Mouse (Mus musculus) gastrocnemius, adult 18-20 months (tissue): ENCODE measurements around the gene Mcoln3. TPM values are rescaled to one million over a fixed set of nuclear protein-coding genes. Genes with fewer than 3 reads are reported as not detected.

Experiments used
- DNase-seq: peaks from one replicate; pipeline ENCODE4 v3.0.0; 2021; ENCODE audit warnings: low spot score
- total RNA-seq, 2 experiments: library from RNA; stranded (reverse); gene quantifications; 2 replicates each; pipeline ENCODE4 v1.2.3; 2021

The Mcoln3 gene
- total RNA-seq, 2 experiments from 2014 or later = not detected

DNA sequence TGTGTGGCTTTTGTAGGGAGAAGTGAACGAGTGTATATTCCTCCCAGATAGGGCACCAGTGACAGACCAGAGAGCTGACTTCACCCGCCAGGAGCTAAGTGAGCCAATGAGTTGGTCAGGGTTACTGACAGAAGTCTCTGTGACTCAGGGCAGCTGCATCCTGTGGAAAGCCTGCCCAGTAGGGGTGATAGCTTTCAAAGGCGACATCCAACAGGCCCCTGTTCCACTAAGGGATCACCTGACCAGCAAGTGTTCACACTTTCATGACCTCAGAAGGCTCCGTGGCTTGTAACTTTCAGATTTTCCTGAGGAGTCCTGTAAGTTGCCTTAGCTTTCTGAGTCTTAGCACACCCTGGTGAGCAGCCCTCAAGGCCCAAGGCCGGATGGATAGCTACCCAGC is 55.8 kb downstream of the Mcoln3 start:
- no peak for DNase-seq

DNA sequence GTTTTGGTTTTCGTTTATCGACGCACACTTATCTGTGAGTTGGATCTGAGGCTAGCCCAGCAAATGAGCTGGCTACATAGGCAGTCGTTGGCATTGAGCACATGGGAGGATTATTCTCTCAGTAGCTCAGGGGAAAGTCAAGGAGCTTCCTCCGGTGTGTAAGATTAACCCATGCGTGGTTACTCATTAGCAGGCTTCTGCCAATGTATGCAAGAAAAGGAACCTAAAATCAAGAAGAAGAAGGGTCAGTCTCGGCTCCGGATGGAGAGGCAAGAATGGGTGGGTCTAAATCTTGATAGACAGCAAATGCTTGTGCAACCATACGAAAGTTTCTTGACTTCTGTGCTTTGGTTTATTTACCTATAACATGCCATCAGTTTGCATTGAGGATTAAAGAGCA is 57.0 kb downstream of the Mcoln3 start:
- DNase-seq = no peak

DNA sequence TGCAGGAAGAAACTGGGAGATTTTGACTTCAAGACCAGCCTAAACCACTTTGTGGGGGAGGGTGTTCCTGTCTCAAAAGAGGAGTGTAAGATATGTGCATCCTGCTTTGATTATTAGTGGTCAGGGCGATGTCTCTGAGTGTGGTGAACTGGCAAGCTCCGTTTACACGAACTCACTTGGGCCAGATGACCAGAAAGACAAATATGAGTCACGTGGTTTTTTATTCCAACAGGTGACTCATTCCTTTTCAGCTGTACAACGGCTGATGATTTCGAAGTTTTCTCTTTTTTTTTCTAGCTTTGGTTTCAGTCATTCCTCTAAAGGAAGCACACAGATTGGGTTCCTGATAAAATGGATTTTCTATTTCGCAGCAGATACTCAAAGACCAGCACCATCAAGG is 60.0 kb downstream of the Mcoln3 start:
- no peak for DNase-seq

DNA sequence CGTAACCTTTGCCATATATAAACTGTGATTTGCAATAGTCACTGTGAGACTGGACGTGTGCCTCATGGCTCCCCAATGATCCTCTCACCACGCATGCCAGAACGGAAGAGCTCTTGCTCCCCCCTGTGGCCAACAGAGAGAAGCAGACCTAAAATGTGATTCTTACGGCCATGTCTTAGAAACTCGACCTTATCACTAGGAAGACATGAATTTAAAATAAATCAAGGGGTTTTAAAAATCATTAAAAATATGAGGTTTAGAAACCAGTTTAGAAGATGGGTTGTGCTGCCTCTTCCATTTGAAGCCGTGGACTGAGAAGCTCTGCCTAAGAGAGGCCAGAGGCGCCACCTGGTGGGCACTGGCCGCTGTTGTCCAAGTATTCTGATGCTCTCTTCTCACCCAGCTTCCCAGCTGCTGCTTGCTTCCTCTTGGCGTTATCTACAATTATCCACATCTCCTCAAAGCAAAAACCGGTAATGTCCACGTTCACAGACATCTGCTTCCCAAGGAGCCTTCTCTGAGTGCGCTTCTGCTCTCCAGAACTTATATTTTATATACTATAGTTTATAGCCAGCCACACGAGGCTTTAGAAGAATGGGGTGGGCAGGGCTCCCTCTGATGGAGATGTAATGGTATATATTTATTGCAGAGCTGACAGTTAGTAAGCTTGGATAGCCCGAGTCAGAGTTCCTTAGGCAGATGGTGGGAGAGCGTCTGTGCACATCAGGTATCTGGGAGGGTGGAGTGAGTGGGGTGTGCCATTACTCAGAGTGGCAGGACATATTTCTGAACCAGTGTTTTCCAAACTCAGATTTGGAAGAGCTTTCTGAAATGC is 60.7 kb downstream of the Mcoln3 start:
- peak; percentile 68 for DNase-seq

DNA sequence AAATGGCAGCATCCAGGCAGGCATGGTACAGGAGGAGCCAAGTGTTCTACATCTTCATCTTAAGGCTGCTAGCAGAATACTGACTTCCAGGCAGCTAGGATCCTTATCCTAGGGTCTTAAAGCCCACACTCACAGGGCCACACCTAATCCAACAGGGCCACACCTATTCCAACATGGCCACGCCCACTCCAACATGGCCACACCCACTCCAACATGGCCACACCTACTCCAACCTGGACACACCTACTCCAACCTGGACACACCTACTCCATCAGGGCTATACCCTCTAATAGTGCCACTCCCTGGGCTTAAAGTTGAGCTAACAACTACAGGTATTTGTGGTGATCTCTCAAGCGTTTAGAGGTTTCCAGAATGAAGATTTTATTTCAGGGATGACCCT is 63.1 kb downstream of the Mcoln3 start:
- DNase-seq = no peak

DNA sequence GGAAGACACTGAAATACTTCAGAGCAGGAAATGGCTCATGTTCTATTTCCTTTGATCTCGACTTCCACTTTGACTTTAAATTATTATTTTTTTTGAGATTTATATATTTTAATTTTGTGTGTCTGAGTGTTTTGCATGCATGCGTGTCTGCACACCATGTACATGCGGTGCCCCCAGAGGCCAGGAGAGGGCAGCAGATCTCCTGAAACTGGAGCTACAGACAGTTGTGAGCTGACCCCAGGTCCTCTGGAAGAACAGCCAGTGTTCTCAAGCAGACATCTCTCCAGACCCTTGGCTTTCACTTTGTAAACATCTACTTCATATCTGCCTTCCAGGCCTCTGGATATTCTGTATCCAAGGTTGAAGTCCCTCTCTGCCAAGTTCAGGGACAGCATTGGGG is 63.7 kb downstream of the Mcoln3 start:
- peak; percentile 21 for DNase-seq

DNA sequence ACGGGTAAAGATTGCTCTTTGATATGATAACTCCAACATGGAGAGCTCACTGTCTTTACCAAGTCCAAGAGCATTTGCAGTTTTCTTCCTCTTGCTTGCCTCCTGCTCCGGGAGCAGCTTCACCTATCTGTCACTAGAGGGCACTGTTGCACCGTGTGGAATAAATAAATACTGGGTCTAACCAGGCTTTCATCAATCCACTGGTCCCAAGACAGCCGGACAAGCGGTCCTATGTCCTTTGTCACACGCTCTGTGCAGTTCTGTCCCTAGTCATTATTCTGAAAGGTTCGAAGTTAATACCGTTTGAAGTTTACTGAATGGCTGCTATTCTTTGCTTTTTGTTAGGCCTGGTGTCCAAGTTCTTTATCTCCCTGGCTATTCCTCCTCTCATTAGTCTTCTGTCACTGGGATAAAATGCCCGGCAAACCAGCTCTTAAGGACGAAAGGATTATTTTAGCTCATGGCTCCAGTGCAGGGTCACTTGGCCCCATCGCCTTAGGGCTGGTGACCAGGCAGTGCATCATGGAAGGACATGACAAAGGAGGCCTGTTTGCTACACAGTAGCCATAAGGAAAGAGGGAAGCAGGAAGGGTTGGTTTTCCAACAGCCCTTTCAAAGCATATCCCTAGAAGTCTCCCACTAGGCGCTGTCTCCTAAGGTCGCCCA is 67.9 kb downstream of the Mcoln3 start:
- peak; percentile 52 for DNase-seq

DNA sequence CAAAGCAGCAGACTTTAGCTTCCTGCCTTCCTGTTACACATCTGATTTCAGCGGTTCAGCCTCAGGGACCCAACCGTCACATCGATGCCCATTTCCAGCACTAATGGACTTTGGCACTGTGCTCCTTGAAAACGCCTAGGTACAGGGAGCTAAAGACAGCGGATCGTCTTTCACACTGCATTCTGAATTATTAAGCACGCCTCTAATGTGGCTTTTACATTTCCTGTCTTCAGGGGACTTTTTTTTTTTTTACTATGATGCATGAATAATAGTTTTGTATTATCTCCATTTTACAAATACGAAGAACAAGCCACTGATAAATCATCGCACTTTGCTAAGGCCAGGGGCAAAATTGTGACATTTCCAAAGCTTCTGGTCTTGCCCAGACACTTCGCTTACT is 68.8 kb downstream of the Mcoln3 start:
- DNase-seq = no peak

DNA sequence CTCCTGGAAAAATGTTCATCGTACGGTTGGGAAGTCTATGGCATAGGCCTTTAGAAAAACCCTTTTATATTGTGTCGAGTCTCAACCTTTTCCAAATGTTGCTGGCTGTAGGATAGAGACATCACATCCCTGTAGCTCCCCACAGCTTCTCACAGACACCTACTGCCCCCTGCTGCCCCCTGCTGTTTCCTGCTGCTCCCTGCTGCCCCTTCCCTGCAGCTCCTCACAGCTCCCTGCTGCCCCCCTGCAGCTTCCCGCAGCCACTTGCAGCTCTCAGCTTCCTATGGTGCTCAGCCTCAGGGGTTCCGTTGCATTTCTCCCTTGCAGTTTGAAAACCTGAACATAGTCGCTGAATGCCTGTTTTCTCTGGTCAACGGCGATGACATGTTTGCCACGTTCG is 72.7 kb downstream of the Mcoln3 start:
- no peak for DNase-seq

Other genes with a start within 250 kb of the Mcoln3 start
- gene Bcl10, start 194.6 kb upstream of the Mcoln3 start, total RNA-seq = 1 to 10 TPM; 9.4 to 9.7 TPM
- 10 to 100 TPM; 17.3 to 19.5 TPM for gene 2410004B18Rik, start 179.4 kb upstream of the Mcoln3 start, total RNA-seq
- gene Syde2, start 129.6 kb upstream of the Mcoln3 start, total RNA-seq = under 1 TPM; 0.73 to 0.93 TPM
- not detected for gene Wdr63, start 9.3 kb upstream of the Mcoln3 start, total RNA-seq
- gene Mcoln2, start 32.4 kb downstream of the Mcoln3 start, total RNA-seq = not detected
- gene Lpar3, start 103.5 kb downstream of the Mcoln3 start, total RNA-seq = under 1 TPM in 1 of 2 experiments, not detected in 1; 0.28 TPM